Mouse (Mus musculus) hindbrain, postnatal 0 days (tissue): ENCODE measurements around the gene 4933427I04Rik. TPM values are rescaled to one million over a fixed set of nuclear protein-coding genes. Genes with fewer than 3 reads are reported as not detected.
A peak's percentile ranks its signal among the peaks of the same experiment; 100 is the strongest.

Source experiments
- ATAC-seq: fragments of 200-750 bp; cut with Nextera tagmentation; 2 replicates; pipeline ENCODE4 v1.8.0; 2017; ENCODE audit warnings: mild to moderate bottlenecking, moderate TSS enrichment, moderate library complexity
- DNase-seq: peaks from one replicate; pipeline ENCODE4 v3.0.0-alpha.2; 2015; ENCODE audit warnings: low spot score
- H3K27ac ChIP-seq: fragments of 300-500 bp; sonication (generic); 2 replicates; pipeline ENCODE4 v1.5.1; 2014; ENCODE audit warnings: mild to moderate bottlenecking
- H3K27me3 ChIP-seq: fragments of 300-500 bp; sonication (generic); 2 replicates; pipeline ENCODE4 v1.6.1; 2014; ENCODE audit warnings: low read length, mixed read lengths; ENCODE audit not compliant: insufficient read depth
- H3K36me3 ChIP-seq: fragments of 300-500 bp; sonication (generic); 2 replicates; pipeline ENCODE4 v1.6.1; 2014; ENCODE audit warnings: low read length, mixed read lengths; ENCODE audit not compliant: insufficient read depth
- H3K4me1 ChIP-seq: fragments of 300-500 bp; sonication (generic); 2 replicates; pipeline ENCODE4 v1.6.1; 2014; ENCODE audit warnings: antibody characterized with exemption, low read length, mixed read lengths; ENCODE audit not compliant: insufficient read depth
- H3K4me2 ChIP-seq: fragments of 300-500 bp; sonication (generic); 2 replicates; pipeline ENCODE4 v1.6.1; 2014; ENCODE audit warnings: low read depth, mild to moderate bottlenecking, low read length, moderate library complexity, mixed read lengths
- H3K4me3 ChIP-seq: fragments of 300-500 bp; sonication (generic); 2 replicates; pipeline ENCODE4 v1.5.1; 2014; ENCODE audit warnings: low read length
- H3K9ac ChIP-seq: fragments of 300-500 bp; sonication (generic); replicated peaks from 2 replicates; pipeline ENCODE4 v1.6.1; 2014; ENCODE audit warnings: mild to moderate bottlenecking, low read length, moderate library complexity, mixed read lengths
- H3K9me3 ChIP-seq: fragments of 300-500 bp; sonication (generic); 2 replicates; pipeline ENCODE4 v1.6.1; 2016; ENCODE audit warnings: low read length, mixed read lengths
- CTCF ChIP-seq: IDR thresholded peaks from 2 replicates; pipeline ENCODE4 v1.5.1; 2016; ENCODE audit warnings: antibody characterized with exemption, control low read depth, low read depth
- WGBS: fragments of 180-500 bp; shearing (Covaris S2); extraction: QIAGEN DNeasy Blood & Tissue Kit; methylation state at CpG from one replicate; pipeline ENCODE4 v1.1.7; 2014; 5-methylcytosine and 5-hydroxymethylcytosine counted together
- polyA plus RNA-seq: library from polyadenylated mRNA; unstranded; fragments of >200 nt; fragmentation: Nextera tagmentation; extraction: Ambion mirVana; gene quantifications from 2 replicates; pipeline ENCODE4 v1.2.1, GENCODE M21; 2015
- total RNA-seq: library from RNA; depleted of rRNA; stranded (reverse); fragments of >200 nt; gene quantifications from 2 replicates; pipeline ENCODE4 v1.2.3, GENCODE M21; 2014; rRNA removed

Gene 4933427I04Rik
- total and polyA plus RNA-seq, 2 experiments from 2014 or later: 0.10 TPM; not detected in 1

- no peak overlapping the region for H3K4me3 ChIP-seq
- H3K9me3 ChIP-seq: no peaks in the 10 kb centered on the region
- DNase-seq (no peak), ATAC-seq (no peak)
- H3K9ac ChIP-seq: no peak overlapping the region
- peaks cover 11% of the 10 kb centered on the region; the same call in 1 of the 2 replicates for H3K4me1 ChIP-seq
- WGBS: 78% methylated on average over 3 of the region's 3 CpGs
- H3K27ac ChIP-seq: no peak overlapping the region
- no peak for TF ChIP-seq CTCF
- H3K4me2 ChIP-seq: no peak overlapping the region
- no peaks in the 10 kb centered on the region for H3K27me3 ChIP-seq
- H3K36me3 ChIP-seq: no peaks in the 10 kb centered on the region
Measured at GRCm38 (mm10) chr4:123903432-123903831, 44.0 kb downstream of the 4933427I04Rik start.

GRCm38 (mm10) chr4:123904333-123905125, 45.0 kb downstream of the 4933427I04Rik start, which contains the start of gene Mycbp:
Mycbp (plus strand) TSS chr4:123904832.
- no peaks in the 10 kb centered on the region for H3K27me3 ChIP-seq
- peak within 1 kb of the TSS; percentile 75 for H3K4me3 ChIP-seq
- peak within 1 kb of the TSS; percentile 66 for H3K9ac ChIP-seq
- no peak for TF ChIP-seq CTCF
- H3K4me1 ChIP-seq: peaks cover 11% of the 10 kb centered on the region; the same call in 1 of the 2 replicates
- ATAC-seq (peak; percentile 100), DNase-seq (peak; percentile 99)
- under 1% methylated on average over 41 of the region's 49 CpGs for WGBS
- H3K4me2 ChIP-seq: peak within 1 kb of the TSS; percentile 78
- peak within 1 kb of the TSS; percentile 65; the same call in 1 of the 2 replicates for H3K27ac ChIP-seq
- no peaks in the 10 kb centered on the region for H3K9me3 ChIP-seq
- no peaks in the 10 kb centered on the region for H3K36me3 ChIP-seq

- under 1% methylated on average over 52 of the region's 53 CpGs for WGBS
- H3K4me2 ChIP-seq: peak overlapping the region; percentile 78
- H3K36me3 ChIP-seq: no peaks in the 10 kb centered on the region
- DNase-seq (peak; percentile 15), ATAC-seq (no peak)
- no peaks in the 10 kb centered on the region for H3K9me3 ChIP-seq
- H3K4me1 ChIP-seq: peaks cover 11% of the 10 kb centered on the region; the same call in 1 of the 2 replicates
- H3K27me3 ChIP-seq: no peaks in the 10 kb centered on the region
- peak overlapping the region; percentile 66 for H3K9ac ChIP-seq
- peak overlapping the region; percentile 65; the same call in 1 of the 2 replicates for H3K27ac ChIP-seq
- no peak for TF ChIP-seq CTCF
- H3K4me3 ChIP-seq: peak overlapping the region; percentile 75
Measured at GRCm38 (mm10) chr4:123905126-123905668, 45.7 kb downstream of the 4933427I04Rik start.

GRCm38 (mm10) chr4:123911503-123911902, 52.0 kb downstream of the 4933427I04Rik start:
- DNase-seq (no peak), ATAC-seq (no peak)
- Histone ChIP-seq H3K9ac (no peak overlapping the region), H3K27ac (no peak overlapping the region), H3K9me3 (no peaks in the 10 kb centered on the region), H3K4me2 (no peak overlapping the region), H3K4me1 (peaks cover 10% of the 10 kb centered on the region), H3K27me3 (no peaks in the 10 kb centered on the region), H3K36me3 (peaks cover 10% of the 10 kb centered on the region), H3K4me3 (no peak overlapping the region)
- no peak for TF ChIP-seq CTCF
- 90% methylated on average over 4 of the region's 4 CpGs for WGBS

GRCm38 (mm10) chr4:123912431-123912830, 53.0 kb downstream of the 4933427I04Rik start:
- H3K27me3 ChIP-seq: no peaks in the 10 kb centered on the region
- no peak overlapping the region for H3K4me3 ChIP-seq
- DNase-seq: no peak
- no peak overlapping the region for H3K9ac ChIP-seq
- WGBS: 65% methylated on average over 2 of the region's 2 CpGs
- ATAC-seq: no peak
- H3K4me2 ChIP-seq: no peak overlapping the region
- no peak overlapping the region for H3K27ac ChIP-seq
- H3K4me1 ChIP-seq: peaks cover 10% of the 10 kb centered on the region
- no peak for TF ChIP-seq CTCF
- no peaks in the 10 kb centered on the region for H3K9me3 ChIP-seq
- H3K36me3 ChIP-seq: peaks cover 10% of the 10 kb centered on the region

Other genes with a start within 250 kb of the 4933427I04Rik start
- 243 and 269 TPM in 2 replicates for gene Macf1, start 175.3 kb upstream of the 4933427I04Rik start, total RNA-seq
- 57.3 and 57.8 TPM in 2 replicates for gene Macf1, start 175.3 kb upstream of the 4933427I04Rik start, polyA plus RNA-seq
- gene Ndufs5, start 141.5 kb upstream of the 4933427I04Rik start, total RNA-seq: 107 and 129 TPM in 2 replicates
- gene Ndufs5, start 141.5 kb upstream of the 4933427I04Rik start, polyA plus RNA-seq: 651 and 656 TPM in 2 replicates
- gene Akirin1, start 109.3 kb upstream of the 4933427I04Rik start, total RNA-seq: 48.7 and 53.3 TPM in 2 replicates
- gene Akirin1, start 109.3 kb upstream of the 4933427I04Rik start, polyA plus RNA-seq: 80.6 and 82.7 TPM in 2 replicates
- gene Rhbdl2, start 71.8 kb upstream of the 4933427I04Rik start, total RNA-seq: 1.8 and 7.0 TPM in 2 replicates
- 1.5 and 1.8 TPM in 2 replicates for gene Rhbdl2, start 71.8 kb upstream of the 4933427I04Rik start, polyA plus RNA-seq
- gene Mycbp, start 45.2 kb downstream of the 4933427I04Rik start, total RNA-seq: 4.4 and 8.1 TPM in 2 replicates
- gene Mycbp, start 45.2 kb downstream of the 4933427I04Rik start, polyA plus RNA-seq: 45.0 and 50.7 TPM in 2 replicates
- gene Rragc, start 57.8 kb downstream of the 4933427I04Rik start, total RNA-seq: 41.4 and 49.1 TPM in 2 replicates
- 39.7 and 42.3 TPM in 2 replicates for gene Rragc, start 57.8 kb downstream of the 4933427I04Rik start, polyA plus RNA-seq
- not detected in 2 replicates for gene 4930535I16Rik, start 58.3 kb downstream of the 4933427I04Rik start, total RNA-seq
- not detected in 2 replicates for gene 4930535I16Rik, start 58.3 kb downstream of the 4933427I04Rik start, polyA plus RNA-seq